Mouse (Mus musculus): Measurements from ENCODE around the gene Tmprss7.
A peak's percentile ranks its signal among the peaks of the same experiment; 100 is the strongest.

Tmprss7 gene

DNA sequence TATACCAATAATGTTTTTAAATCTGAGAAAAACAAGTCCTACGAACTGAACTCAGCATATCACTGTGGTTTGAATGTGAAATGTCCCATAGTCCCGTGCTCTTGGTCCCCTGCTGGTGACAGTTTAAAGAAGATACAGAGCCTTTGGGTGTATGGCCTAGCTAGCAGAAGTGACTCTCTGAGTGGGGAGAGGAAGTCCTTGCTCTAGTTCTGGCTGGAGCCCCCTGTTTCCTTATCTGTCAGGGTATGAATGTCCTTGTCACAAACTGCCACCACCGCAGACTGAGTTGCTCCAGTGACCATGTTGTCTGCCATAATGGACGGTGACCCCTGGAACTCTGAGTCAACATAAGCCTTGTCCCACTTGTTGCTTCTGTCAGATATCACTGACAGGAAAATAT is 70.2 kb downstream of the Tmprss7 start:
- DNase-seq: no peak

DNA sequence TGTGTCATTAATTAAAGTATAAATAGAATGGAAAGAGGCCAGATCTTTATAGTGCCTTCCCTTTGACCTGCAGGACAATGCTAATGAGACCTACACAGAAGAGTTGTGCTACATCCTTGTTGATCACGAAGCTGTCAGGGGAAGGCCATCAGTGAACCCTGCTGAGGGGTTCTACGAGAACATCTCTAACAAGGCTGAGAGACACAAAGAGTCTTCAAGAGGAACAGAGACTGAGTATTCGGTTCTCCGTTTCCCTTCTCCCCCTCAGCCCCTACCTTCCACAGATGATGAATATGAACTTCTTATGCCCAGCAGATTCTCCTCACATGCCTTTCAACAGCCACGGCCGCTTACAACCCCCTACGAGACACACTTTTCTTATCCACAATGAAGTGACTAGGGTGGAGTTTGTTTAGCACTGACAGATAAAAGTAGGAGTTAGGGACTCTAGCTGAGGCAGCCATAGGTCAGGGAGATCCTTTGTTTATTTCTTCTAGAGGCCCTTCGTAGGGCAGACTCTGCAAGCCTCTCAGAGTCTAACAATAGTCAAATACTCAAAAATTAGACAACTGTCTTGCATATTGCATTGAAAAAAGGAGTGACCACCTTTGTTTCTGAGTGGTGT is 73.6 kb downstream of the Tmprss7 start:
- no peak for DNase-seq

DNA sequence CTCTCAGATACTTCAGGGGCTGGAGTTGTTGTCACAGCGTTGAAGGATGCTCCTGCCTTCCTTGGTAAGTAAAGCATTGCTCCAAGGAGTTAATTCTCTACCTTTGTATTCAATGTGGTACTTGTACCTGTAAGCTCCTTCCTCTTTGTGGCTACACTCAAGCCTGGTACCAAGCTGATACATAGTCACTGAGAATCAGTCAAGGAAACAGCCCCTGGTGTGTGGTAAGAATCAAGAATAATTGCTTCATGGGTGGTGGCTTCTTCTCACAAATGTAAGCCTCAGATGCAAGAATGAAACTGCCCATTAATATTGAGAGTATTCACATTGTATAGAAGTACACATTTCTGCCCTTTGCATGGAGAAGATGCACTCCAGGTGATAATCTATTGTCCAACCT is 77.5 kb downstream of the Tmprss7 start:
- no peak for DNase-seq

DNA sequence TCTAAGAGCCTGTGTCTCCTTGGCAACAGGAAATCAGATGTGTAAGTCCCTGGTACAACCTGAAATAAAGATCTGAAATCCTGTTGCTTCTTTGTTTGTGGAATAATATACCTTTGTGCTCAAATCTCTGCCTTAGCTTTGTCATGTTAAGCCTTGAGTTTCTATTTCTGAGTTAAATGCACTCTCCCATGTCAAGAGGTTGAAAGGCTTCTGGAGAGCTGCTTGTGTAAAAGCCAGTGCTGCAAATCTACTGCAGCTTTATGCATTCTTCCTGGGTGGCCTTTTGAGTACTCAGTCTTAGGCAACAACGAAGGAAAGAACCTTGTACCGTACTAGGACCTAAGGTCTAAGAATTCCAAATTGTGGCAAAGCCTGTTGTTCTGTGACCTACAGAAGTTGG is 80.2 kb downstream of the Tmprss7 start:
- no peak for DNase-seq

DNA sequence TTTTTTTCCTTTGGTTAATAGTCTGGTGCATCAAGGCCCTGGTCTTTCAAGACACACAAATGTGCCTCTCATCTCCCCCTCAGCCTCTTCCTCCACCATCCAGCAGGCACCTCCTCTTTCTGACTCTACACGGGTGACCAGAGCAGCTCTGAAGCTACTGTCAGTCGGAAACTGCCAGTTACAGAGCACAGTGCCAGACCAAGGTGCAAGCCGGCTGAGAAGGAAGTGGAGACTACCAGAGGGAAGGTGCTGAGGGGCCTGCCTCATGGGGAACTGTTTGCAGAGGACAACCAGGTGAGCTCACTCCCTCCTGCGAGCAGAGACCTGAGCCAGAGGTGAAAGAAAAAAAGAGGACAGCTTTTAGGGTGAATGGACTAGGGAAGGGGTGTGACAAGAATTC is 83.2 kb downstream of the Tmprss7 start, which contains the start of gene Gcsam:
TSS of gene Gcsam (plus strand) at position 114 of the 400 bp plus-strand sequence.
- DNase-seq: no peak

DNA sequence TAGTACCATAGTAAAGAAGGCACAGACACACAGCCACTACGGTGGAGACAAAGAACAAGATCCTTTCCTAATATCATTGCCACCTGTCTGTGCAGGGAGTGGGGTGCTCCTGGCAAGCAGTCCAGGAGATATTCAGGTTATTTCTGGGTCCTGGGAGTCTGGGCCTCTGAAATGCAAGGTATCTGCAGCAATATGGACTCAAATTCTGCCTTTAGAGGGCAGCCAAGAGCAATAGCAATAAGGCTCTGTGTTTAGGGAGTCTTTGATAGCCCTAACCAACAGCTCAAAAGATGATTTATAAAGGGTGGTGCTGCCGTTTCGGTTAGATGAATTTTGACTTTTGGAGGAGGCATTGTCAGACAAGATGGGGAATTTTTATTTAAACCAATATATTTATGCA is 84.2 kb downstream of the Tmprss7 start:
- DNase-seq: peak; percentile 52

- peak; percentile 59 for DNase-seq
These were observed 84.9 kb downstream of the Tmprss7 start for GRCm38 (mm10) chr16:45608481-45608954.
